Mouse (Mus musculus) embryonic facial prominence, embryonic 14.5 days (tissue): ENCODE results near the gene Plekhg2. TPM values are rescaled to one million over a fixed set of nuclear protein-coding genes. Genes with fewer than 3 reads are reported as not detected.

ENCODE experiments used
- ATAC-seq: fragments of 200-750 bp; cut with Nextera tagmentation; 2 replicates; pipeline ENCODE4 v1.8.0; 2017; ENCODE audit warnings: low read depth, moderate number of reproducible peaks, moderate TSS enrichment
- DNase-seq: peaks from one replicate; pipeline ENCODE4 v3.0.0-alpha.2; 2015; ENCODE audit warnings: low spot score
- H3K27ac ChIP-seq: fragments of 300-500 bp; sonication (generic); replicated peaks from 2 replicates; pipeline ENCODE4 v1.5.1; 2014; ENCODE audit warnings: low read depth, mild to moderate bottlenecking, low read length, moderate library complexity
- H3K27me3 ChIP-seq: fragments of 300-500 bp; sonication (generic); replicated peaks from 2 replicates; pipeline ENCODE4 v1.6.1; 2014; ENCODE audit warnings: low read length; ENCODE audit not compliant: control insufficient read depth, insufficient read depth
- H3K36me3 ChIP-seq: fragments of 300-500 bp; sonication (generic); 2 replicates; pipeline ENCODE4 v1.6.1; 2014; ENCODE audit warnings: low read length, mixed read lengths; ENCODE audit not compliant: control insufficient read depth, insufficient read depth
- H3K4me1 ChIP-seq: fragments of 300-500 bp; sonication (generic); 2 replicates; pipeline ENCODE4 v1.6.1; 2014; ENCODE audit warnings: antibody characterized with exemption, low read length; ENCODE audit not compliant: control insufficient read depth, insufficient read depth
- H3K4me2 ChIP-seq: fragments of 300-500 bp; sonication (generic); 2 replicates; pipeline ENCODE4 v1.6.1; 2014; ENCODE audit warnings: low read depth, mild to moderate bottlenecking, low read length, moderate library complexity, mixed read lengths
- H3K4me3 ChIP-seq: fragments of 300-500 bp; sonication (generic); 2 replicates; pipeline ENCODE4 v1.5.1; 2014; ENCODE audit warnings: low read depth, mild to moderate bottlenecking, low read length
- H3K9ac ChIP-seq: fragments of 300-500 bp; sonication (generic); 2 replicates; pipeline ENCODE4 v1.6.1; 2014; ENCODE audit warnings: low read depth, mild to moderate bottlenecking, low read length, moderate library complexity, mixed read lengths
- H3K9me3 ChIP-seq: fragments of 300-500 bp; sonication (generic); 2 replicates; pipeline ENCODE4 v1.6.1; 2016; ENCODE audit warnings: low read length; ENCODE audit not compliant: control insufficient read depth
- WGBS: fragments of 180-500 bp; shearing (Covaris S2); extraction: QIAGEN DNeasy Blood & Tissue Kit; methylation state at CpG from one replicate; pipeline ENCODE4 v1.1.7; 2014; 5-methylcytosine and 5-hydroxymethylcytosine counted together
- polyA plus RNA-seq: library from polyadenylated mRNA; unstranded; fragments of >200 nt; fragmentation: Nextera tagmentation; extraction: Ambion mirVana; gene quantifications from 2 replicates; pipeline ENCODE4 v1.2.1, GENCODE M21; 2014

Gene Plekhg2
- polyA plus RNA-seq, 1 experiment from 2014 or later: 41.1 TPM

DNA sequence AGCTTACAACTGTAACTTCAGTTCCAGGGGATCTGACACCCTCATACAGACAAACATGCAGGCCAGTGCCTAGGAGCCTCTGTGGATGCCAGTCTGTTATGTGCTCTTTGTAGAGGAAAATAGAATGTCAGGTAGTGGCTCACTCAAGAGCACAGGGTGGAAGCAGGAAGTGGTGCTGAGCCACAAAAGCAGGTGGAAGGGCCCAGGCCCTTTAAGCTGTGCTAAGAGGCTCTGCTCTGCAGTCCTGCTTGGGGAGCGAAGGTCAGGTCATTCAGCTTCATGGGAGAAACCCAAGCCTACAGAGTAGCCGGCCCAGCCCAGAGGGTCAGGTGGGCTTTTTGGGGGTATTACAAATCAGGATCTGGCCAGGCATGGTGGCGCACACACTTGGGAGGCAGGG, 17.2 kb downstream of the Plekhg2 start:
- Histone ChIP-seq H3K4me2 (no peak overlapping the region), H3K27ac (no peak overlapping the region), H3K9me3 (no peaks in the 10 kb centered on the region), H3K36me3 (peaks cover 59% of the 10 kb centered on the region), H3K4me1 (peaks cover 21% of the 10 kb centered on the region; the same call in 1 of the 2 replicates), H3K9ac (no peak overlapping the region), H3K27me3 (no peaks in the 10 kb centered on the region), H3K4me3 (no peak overlapping the region)
- no peak for ATAC-seq
- WGBS: 91% methylated on average over 3 of the region's 3 CpGs
- DNase-seq: no peak

GRCm38 (mm10) chr7:28354596-28354995, 17.8 kb downstream of the Plekhg2 start:
- DNase-seq (no peak), ATAC-seq (no peak)
- WGBS: 96% methylated on average over 3 of the region's 3 CpGs
- no peak overlapping the region for H3K4me3 ChIP-seq
- H3K4me2 ChIP-seq: no peak overlapping the region
- no peaks in the 10 kb centered on the region for H3K9me3 ChIP-seq
- H3K9ac ChIP-seq: no peak overlapping the region
- peaks cover 25% of the 10 kb centered on the region; the same call in 1 of the 2 replicates for H3K4me1 ChIP-seq
- no peak overlapping the region for H3K27ac ChIP-seq
- peaks cover 53% of the 10 kb centered on the region for H3K36me3 ChIP-seq
- no peaks in the 10 kb centered on the region for H3K27me3 ChIP-seq

DNA sequence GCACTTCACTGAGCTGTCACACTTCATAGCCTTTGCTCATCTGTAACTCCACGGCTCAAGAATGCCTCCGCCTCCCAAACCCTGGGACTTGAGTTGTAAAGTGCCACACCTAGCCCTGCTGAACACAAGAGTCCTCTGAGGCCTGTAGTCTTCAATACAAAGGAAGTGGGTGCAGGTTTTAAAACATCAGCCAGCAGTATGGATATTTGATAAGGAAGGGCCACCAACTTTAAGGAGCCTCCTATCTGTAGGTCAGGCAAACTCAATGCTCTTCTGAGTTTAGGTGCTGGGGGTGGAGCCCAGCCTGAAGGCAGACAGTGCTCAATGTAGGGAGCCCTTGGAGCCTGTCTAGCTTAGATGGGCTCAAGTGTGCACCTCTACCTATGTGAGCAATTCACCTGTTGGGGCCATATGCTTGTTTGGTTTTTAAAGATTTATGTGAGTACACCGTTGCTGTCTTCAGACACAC, 18.3 kb downstream of the Plekhg2 start:
- WGBS: 87% methylated on average over 3 of the region's 3 CpGs
- Histone ChIP-seq H3K27me3 (no peaks in the 10 kb centered on the region), H3K9ac (no peak overlapping the region), H3K9me3 (no peaks in the 10 kb centered on the region), H3K4me1 (peaks cover 28% of the 10 kb centered on the region; the same call in 1 of the 2 replicates), H3K27ac (no peak overlapping the region), H3K4me2 (no peak overlapping the region), H3K36me3 (peaks cover 48% of the 10 kb centered on the region), H3K4me3 (no peak overlapping the region)
- ATAC-seq: no peak
- no peak for DNase-seq

DNA sequence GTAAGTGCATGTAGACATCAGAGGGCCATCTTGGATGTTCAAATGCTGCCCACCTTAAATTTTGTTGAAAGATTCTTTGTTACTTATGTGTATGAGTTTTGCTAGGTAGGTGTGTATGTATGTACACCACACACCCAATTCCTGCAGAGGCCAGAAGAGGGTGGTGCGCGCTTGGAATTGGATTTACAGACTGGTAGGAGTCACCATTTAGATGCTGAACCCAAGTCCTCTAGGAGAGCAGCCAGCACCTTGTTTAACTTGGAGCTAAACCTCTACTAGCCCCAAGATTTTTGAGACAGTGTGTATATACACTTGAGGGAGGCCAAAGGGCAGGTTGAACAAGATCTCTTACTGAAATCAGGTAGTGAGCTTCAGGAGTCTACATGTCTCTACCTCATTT, 19.1 kb downstream of the Plekhg2 start:
- Histone ChIP-seq H3K4me1 (peaks cover 28% of the 10 kb centered on the region; the same call in 1 of the 2 replicates), H3K27ac (no peak overlapping the region), H3K4me2 (no peak overlapping the region), H3K9ac (no peak overlapping the region), H3K4me3 (no peak overlapping the region), H3K9me3 (no peaks in the 10 kb centered on the region), H3K36me3 (peaks cover 44% of the 10 kb centered on the region), H3K27me3 (no peaks in the 10 kb centered on the region)
- ATAC-seq (no peak), DNase-seq (no peak)
- WGBS: 93% methylated on average over 2 of the region's 2 CpGs

- H3K4me1 ChIP-seq: peaks cover 16% of the 10 kb centered on the region; the same call in 1 of the 2 replicates
- DNase-seq (no peak), ATAC-seq (no peak)
- peak overlapping the region; percentile 98 for H3K9ac ChIP-seq
- H3K27ac ChIP-seq: no peak overlapping the region
- 32% methylated on average over 4 of the region's 4 CpGs for WGBS
- H3K9me3 ChIP-seq: no peaks in the 10 kb centered on the region
- peak overlapping the region; percentile 91 for H3K4me3 ChIP-seq
- H3K4me2 ChIP-seq: peak overlapping the region; percentile 63
- H3K27me3 ChIP-seq: no peaks in the 10 kb centered on the region
- peaks cover 44% of the 10 kb centered on the region for H3K36me3 ChIP-seq
These were observed 20.7 kb downstream of the Plekhg2 start for GRCm38 (mm10) chr7:28351676-28352191.

GRCm38 (mm10) chr7:28350155-28350883, 22.1 kb downstream of the Plekhg2 start, which contains the start of gene Rps16:
Gene Rps16 (plus strand): TSS chr7:28350652.
- peak; percentile 98 for DNase-seq
- H3K9ac ChIP-seq: peak within 1 kb of the TSS; percentile 98
- under 1% methylated on average over 44 of the region's 50 CpGs for WGBS
- H3K27me3 ChIP-seq: no peaks in the 10 kb centered on the region
- peaks cover 14% of the 10 kb centered on the region; the same call in 1 of the 2 replicates for H3K4me1 ChIP-seq
- peak within 1 kb of the TSS; percentile 97 for H3K27ac ChIP-seq
- peak; percentile 94 for ATAC-seq
- peak within 1 kb of the TSS; percentile 63 for H3K4me2 ChIP-seq
- H3K36me3 ChIP-seq: peaks cover 36% of the 10 kb centered on the region
- no peaks in the 10 kb centered on the region for H3K9me3 ChIP-seq
- H3K4me3 ChIP-seq: peak within 1 kb of the TSS; percentile 91

GRCm38 (mm10) chr7:28348601-28349000, 23.8 kb downstream of the Plekhg2 start:
- WGBS: 82% methylated on average over 7 of the region's 7 CpGs
- DNase-seq: no peak
- ATAC-seq: no peak
- H3K27me3 ChIP-seq: no peaks in the 10 kb centered on the region
- H3K4me3 ChIP-seq: no peak overlapping the region
- no peak overlapping the region for H3K27ac ChIP-seq
- H3K4me1 ChIP-seq: peaks cover 14% of the 10 kb centered on the region
- H3K4me2 ChIP-seq: no peak overlapping the region
- H3K36me3 ChIP-seq: peaks cover 20% of the 10 kb centered on the region
- H3K9ac ChIP-seq: no peak overlapping the region
- no peaks in the 10 kb centered on the region for H3K9me3 ChIP-seq

DNA sequence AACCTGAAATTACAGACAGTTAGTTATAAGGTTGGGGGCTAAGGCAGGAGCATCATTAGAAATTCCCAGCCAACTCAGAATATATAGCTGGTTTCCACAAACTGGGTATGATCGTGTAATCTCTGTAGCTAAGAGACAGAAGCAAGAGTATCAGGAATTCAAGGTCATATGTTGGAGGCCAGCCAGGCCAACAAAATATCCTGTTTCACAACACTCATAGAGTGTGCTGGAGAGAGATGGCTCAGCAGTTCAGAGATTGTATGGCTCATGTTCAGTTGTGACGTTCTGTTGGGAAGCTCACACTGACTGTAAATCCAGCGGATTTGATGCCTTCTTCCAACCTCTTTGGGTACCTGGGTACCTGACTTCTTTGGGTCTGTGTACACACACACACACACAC, 24.7 kb downstream of the Plekhg2 start:
- ATAC-seq (no peak), DNase-seq (no peak)
- Histone ChIP-seq H3K4me2 (no peak overlapping the region), H3K27me3 (no peaks in the 10 kb centered on the region), H3K36me3 (peaks cover 11% of the 10 kb centered on the region), H3K9ac (no peak overlapping the region), H3K9me3 (no peaks in the 10 kb centered on the region), H3K27ac (no peak overlapping the region), H3K4me3 (no peak overlapping the region), H3K4me1 (peaks cover 14% of the 10 kb centered on the region)
- WGBS: 69% methylated on average over 3 of the region's 3 CpGs
